Mouse (Mus musculus) midbrain, embryonic 14.5 days (tissue): Measurements from ENCODE around the gene Cass4. TPM values are rescaled to one million over a fixed set of nuclear protein-coding genes. Genes with fewer than 3 reads are reported as not detected.

Source experiments
- ATAC-seq: fragments of 200-750 bp; cut with Nextera tagmentation; 2 replicates; pipeline ENCODE4 v1.8.0; 2017; ENCODE audit warnings: moderate number of reproducible peaks, moderate library complexity; ENCODE audit not compliant: low FRiP score, low TSS enrichment
- DNase-seq: peaks from one replicate; pipeline ENCODE4 v3.0.0-alpha.2; 2015
- H3K27ac ChIP-seq: fragments of 300-500 bp; sonication (generic); replicated peaks from 2 replicates; pipeline ENCODE4 v1.5.1; 2014; ENCODE audit warnings: mild to moderate bottlenecking, low read depth, low read length, moderate library complexity
- H3K27me3 ChIP-seq: fragments of 300-500 bp; sonication (generic); 2 replicates; pipeline ENCODE4 v1.6.1; 2014; ENCODE audit warnings: low read length, control low read depth, mixed read lengths; ENCODE audit not compliant: control insufficient read depth, insufficient read depth
- H3K36me3 ChIP-seq: fragments of 300-500 bp; sonication (generic); 2 replicates; pipeline ENCODE4 v1.6.1; 2014; ENCODE audit warnings: low read length, control low read depth; ENCODE audit not compliant: control insufficient read depth, insufficient read depth
- H3K4me1 ChIP-seq: fragments of 300-500 bp; sonication (generic); 2 replicates; pipeline ENCODE4 v1.6.1; 2014; ENCODE audit warnings: mild to moderate bottlenecking, antibody characterized with exemption, low read length, control low read depth; ENCODE audit not compliant: control insufficient read depth, insufficient read depth
- H3K4me2 ChIP-seq: fragments of 300-500 bp; sonication (generic); 2 replicates; pipeline ENCODE4 v1.6.1; 2014; ENCODE audit warnings: mild to moderate bottlenecking, low read length, moderate library complexity
- H3K4me3 ChIP-seq: fragments of 300-500 bp; sonication (generic); replicated peaks from 2 replicates; pipeline ENCODE4 v1.5.1; 2014; ENCODE audit warnings: low read depth, low read length
- H3K9ac ChIP-seq: fragments of 300-500 bp; sonication (generic); replicated peaks from 2 replicates; pipeline ENCODE4 v1.6.1; 2014; ENCODE audit warnings: mild to moderate bottlenecking, low read length, moderate library complexity
- H3K9me3 ChIP-seq: fragments of 300-500 bp; sonication (generic); 2 replicates; pipeline ENCODE4 v1.6.1; 2016; ENCODE audit warnings: low read length, control low read depth, mixed read lengths; ENCODE audit not compliant: control insufficient read depth
- WGBS: fragments of 180-500 bp; shearing (Covaris S2); extraction: QIAGEN DNeasy Blood & Tissue Kit; methylation state at CpG from one replicate; pipeline ENCODE4 v1.1.7; 2014; 5-methylcytosine and 5-hydroxymethylcytosine counted together
- polyA plus RNA-seq: library from polyadenylated mRNA; unstranded; fragments of >200 nt; fragmentation: Nextera tagmentation; extraction: Ambion mirVana; gene quantifications from 2 replicates; pipeline ENCODE4 v1.2.1, GENCODE M21; 2014

Gene Cass4
- polyA plus RNA-seq, 1 experiment from 2014 or later, result 0.28 TPM

GRCm38 (mm10) chr2:172476707-172477260, 83.2 kb downstream of the Cass4 start:
- no peak overlapping the region for H3K9ac ChIP-seq
- no peaks in the 10 kb centered on the region for H3K27me3 ChIP-seq
- H3K27ac ChIP-seq, result no peak overlapping the region
- 41% methylated on average over 10 of the region's 10 CpGs for WGBS
- DNase-seq (no peak), ATAC-seq (no peak)
- no peak overlapping the region for H3K4me2 ChIP-seq
- H3K36me3 ChIP-seq, result no peaks in the 10 kb centered on the region
- H3K4me3 ChIP-seq, result no peak overlapping the region
- no peaks in the 10 kb centered on the region for H3K4me1 ChIP-seq
- H3K9me3 ChIP-seq, result no peaks in the 10 kb centered on the region

DNA sequence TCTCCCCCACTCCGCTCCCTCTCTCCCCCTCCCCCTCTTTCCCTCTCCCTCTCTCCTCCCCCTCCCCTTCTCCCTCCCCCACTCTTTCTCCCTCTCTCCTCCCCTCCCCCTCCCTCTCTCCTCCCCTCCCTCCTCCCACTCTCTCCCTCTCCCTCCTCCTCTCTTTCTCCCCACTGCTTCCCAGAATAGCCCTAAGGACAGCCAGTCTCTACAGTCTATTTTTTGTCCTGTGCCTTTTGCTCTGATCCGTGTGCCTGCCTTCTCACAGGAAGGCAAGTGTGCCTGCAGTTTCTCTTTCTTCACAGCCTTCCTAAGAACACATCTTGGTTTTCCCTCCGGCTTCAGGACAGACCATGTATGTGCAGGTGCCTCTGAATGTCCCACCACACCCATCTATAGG, 83.8 kb downstream of the Cass4 start:
- Histone ChIP-seq H3K9me3 (no peaks in the 10 kb centered on the region), H3K9ac (no peak overlapping the region), H3K27ac (no peak overlapping the region), H3K4me3 (no peak overlapping the region), H3K36me3 (no peaks in the 10 kb centered on the region), H3K4me1 (no peaks in the 10 kb centered on the region), H3K27me3 (no peaks in the 10 kb centered on the region), H3K4me2 (no peak overlapping the region)
- 34% methylated on average over 3 of the region's 3 CpGs for WGBS
- DNase-seq (no peak), ATAC-seq (no peak)

GRCm38 (mm10) chr2:172477860-172478259, 84.3 kb downstream of the Cass4 start:
- no peaks in the 10 kb centered on the region for H3K4me1 ChIP-seq
- WGBS, result 3% methylated on average over 2 of the region's 2 CpGs
- H3K9ac ChIP-seq, result no peak overlapping the region
- H3K27me3 ChIP-seq, result no peaks in the 10 kb centered on the region
- H3K4me3 ChIP-seq, result no peak overlapping the region
- peak; percentile 88 for DNase-seq
- H3K36me3 ChIP-seq, result no peaks in the 10 kb centered on the region
- ATAC-seq, result no peak
- no peak overlapping the region for H3K4me2 ChIP-seq
- no peaks in the 10 kb centered on the region for H3K9me3 ChIP-seq
- no peak overlapping the region for H3K27ac ChIP-seq

DNA sequence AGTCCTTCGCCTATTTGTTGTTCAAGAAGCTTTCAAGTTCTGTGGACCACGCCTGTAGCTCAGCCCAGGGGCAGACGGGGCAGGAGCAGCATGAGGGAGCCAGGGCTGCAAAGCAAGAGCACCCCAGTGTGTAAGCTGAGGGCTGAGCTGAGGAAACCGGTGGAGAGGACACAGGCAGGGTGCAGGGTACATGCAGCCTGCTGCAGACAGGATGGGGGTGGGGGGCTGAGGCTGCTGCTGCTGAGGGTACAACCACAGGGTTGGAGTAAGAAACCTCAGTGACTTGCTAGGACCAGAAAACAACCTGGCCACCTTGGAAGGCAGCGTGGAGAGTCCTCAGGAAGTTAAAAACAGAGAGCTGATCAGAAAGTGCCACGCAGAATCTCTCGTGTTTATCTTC, 86.7 kb downstream of the Cass4 start:
- Histone ChIP-seq H3K4me3 (no peak overlapping the region), H3K27ac (no peak overlapping the region), H3K4me2 (no peak overlapping the region), H3K9me3 (no peaks in the 10 kb centered on the region), H3K9ac (no peak overlapping the region), H3K27me3 (no peaks in the 10 kb centered on the region), H3K36me3 (no peaks in the 10 kb centered on the region), H3K4me1 (no peaks in the 10 kb centered on the region)
- DNase-seq (no peak), ATAC-seq (no peak)
- 63% methylated on average over 7 of the region's 7 CpGs for WGBS

DNA sequence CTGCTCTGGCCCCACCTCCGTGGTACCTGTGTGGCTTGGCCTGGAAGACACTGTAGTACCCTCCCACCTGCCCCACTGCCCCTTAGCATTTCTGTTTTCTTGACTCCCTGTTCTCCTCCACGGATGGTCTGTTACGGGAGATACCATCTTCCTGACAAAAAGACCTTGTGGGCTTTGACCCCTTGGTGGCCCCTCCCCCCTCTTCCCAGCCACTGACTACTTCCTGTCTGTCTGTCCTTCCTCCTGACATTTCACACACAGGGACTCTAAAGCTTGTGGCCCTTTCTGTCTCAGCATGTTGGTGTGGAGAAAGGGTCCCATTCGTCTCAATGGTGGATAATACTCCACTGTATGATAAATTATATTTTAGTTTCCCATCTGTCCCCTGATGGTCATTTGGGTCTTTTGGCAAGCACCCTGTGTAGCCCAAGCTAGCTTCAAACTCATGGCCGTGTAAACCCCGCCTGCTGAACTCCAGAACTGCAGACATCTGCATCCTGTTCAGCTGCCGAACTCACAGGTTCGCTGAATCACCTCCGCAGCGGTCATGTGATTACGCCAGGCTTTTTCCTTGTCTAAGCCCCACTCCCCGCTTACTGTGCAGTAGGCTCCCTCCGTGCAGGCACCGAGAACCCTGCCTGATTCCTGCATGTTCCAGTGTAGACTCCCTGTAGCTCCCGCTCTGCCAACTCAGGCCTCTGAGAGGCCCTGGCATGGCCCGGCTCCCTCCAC, 88.2 kb downstream of the Cass4 start:
- no peak for ATAC-seq
- Histone ChIP-seq H3K9ac (no peak overlapping the region), H3K4me2 (no peak overlapping the region), H3K36me3 (no peaks in the 10 kb centered on the region), H3K27ac (no peak overlapping the region), H3K27me3 (no peaks in the 10 kb centered on the region), H3K4me1 (no peaks in the 10 kb centered on the region), H3K4me3 (no peak overlapping the region), H3K9me3 (no peaks in the 10 kb centered on the region)
- WGBS, result 89% methylated on average over 16 of the region's 16 CpGs
- no peak for DNase-seq

Other genes starting within 250 kb of the Cass4 start
- 0.33 and 0.55 TPM in 2 replicates for gene Mc3r, start 145.3 kb upstream of the Cass4 start, polyA plus RNA-seq
- 15.4 and 21.6 TPM in 2 replicates for gene Fam210b, start 48.2 kb upstream of the Cass4 start, polyA plus RNA-seq
- 14.0 and 25.4 TPM in 2 replicates for gene Aurka, start 23.3 kb upstream of the Cass4 start, polyA plus RNA-seq
- 31.8 and 34.6 TPM in 2 replicates for gene Cstf1, start 23.1 kb upstream of the Cass4 start, polyA plus RNA-seq
- 87.2 and 101 TPM in 2 replicates for gene Rtf2, start 46.8 kb downstream of the Cass4 start, polyA plus RNA-seq
- gene Gcnt7, start 64.8 kb downstream of the Cass4 start, polyA plus RNA-seq, result 0.84 and 1.6 TPM in 2 replicates
- gene Fam209, start 78.7 kb downstream of the Cass4 start, polyA plus RNA-seq, result 0.55 and 0.76 TPM in 2 replicates
- gene Tfap2c, start 155.8 kb downstream of the Cass4 start, polyA plus RNA-seq, result 0.15 and 0.21 TPM in 2 replicates